Mouse (Mus musculus) heart, adult 2 months (tissue): ENCODE results near the gene Lrrn2.

Source experiments
- CTCF ChIP-seq: fragments of 200-600 bp; IDR thresholded peaks from 2 replicates; pipeline ENCODE4 v1.8.1; 2022; ENCODE audit warnings: antibody characterized with exemption, mild to moderate bottlenecking, moderate library complexity
- EP300 ChIP-seq: fragments of 200-500 bp; IDR thresholded peaks from 2 replicates; pipeline ENCODE4 v1.6.1; 2011; ENCODE audit warnings: low read depth, low read length, control low read depth; ENCODE audit not compliant: insufficient read depth
- POLR2A ChIP-seq: fragments of 200-500 bp; IDR thresholded peaks from 2 replicates; pipeline ENCODE4 v1.6.1; 2011; ENCODE audit warnings: mild to moderate bottlenecking, low read depth, low read length, control low read depth; ENCODE audit not compliant: insufficient read depth

DNA sequence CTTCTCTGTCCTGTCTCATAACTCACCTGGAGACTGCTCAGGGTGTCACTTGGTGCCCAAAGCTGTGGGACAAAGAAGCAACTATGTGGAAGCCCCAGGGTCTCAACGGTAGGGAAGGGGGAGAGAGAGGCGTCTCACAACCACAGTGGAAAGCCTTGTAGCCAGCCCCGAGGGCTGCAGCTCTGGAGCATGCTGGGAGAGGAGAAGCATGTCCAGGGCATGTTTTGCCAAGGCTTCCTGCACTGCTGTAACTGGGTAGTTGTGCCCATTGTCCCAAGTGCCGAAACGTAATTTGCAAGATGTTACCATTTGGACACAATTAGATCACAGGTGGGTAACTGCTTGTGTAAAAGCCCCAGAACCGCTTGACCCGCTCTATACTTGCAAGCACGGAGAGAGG is 39.2 kb downstream of the Lrrn2 start:
- TF ChIP-seq POLR2A (no peak), CTCF (no peak), EP300 (no peak)
